8 mouse cellular contexts compared by ENCODE assay signal in the genomic region with DNA sequence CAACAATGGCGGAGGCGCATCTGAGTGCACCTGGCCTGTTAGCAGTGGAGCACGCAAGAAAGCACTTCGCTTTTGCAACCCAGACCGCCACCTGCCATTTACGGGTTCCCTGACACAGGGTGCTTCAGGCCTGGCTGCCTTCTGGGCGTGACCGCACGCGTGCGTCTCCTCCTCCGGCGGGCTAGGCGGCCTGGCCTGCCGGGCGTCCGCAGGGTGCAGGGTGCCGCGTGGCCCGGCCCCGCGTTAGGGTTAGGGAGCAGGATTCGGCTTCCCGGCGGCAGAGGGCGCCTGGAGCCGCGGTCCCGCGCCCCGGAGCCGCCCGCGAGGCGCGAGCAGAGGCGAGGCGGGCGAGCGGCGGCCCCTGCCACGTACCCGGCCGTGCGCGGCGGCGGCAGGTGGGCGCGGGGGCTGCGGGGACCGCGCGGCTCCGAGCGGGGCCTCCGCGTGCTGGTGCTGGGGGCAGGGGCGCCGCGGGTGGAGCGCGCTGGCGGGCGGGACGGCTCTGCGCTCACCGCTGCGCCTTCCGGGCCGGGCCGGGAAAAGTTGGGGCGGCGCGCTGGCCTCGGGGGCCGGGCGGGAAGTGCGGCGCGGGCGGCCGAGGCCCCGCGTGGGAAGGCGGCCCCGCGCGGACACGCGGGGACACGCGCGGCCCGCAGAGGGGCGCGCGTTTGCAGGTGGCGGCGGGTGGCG. TPM values are rescaled to one million over a fixed set of nuclear protein-coding genes. Genes with fewer than 3 reads are reported as not detected.
A peak's percentile ranks its signal among the peaks of the same experiment; 100 is the strongest.
DNase-seq lines count a peak whose midpoint lies in the region; ATAC-seq and TF ChIP-seq lines count a peak whose summit lies in the region.

Gene Smco4 (plus strand): TSS at position 198 of the 690 bp plus-strand sequence.

- WGBS in heart, embryonic 14.5 days: 1% methylated on average over 91 of the region's 101 CpGs
- under 1% methylated on average over 81 of the region's 101 CpGs for WGBS in kidney, postnatal 0 days
- WGBS in liver, postnatal 0 days (ENCODE audit: insufficient replicate concordance): under 1% methylated on average over 42 of the region's 101 CpGs
- WGBS in neural tube, embryonic 14.5 days: under 1% methylated on average over 80 of the region's 101 CpGs

- H3K27ac ChIP-seq in embryonic fibroblast, embryonic 13.5 days (ENCODE audit: insufficient read depth, low read length): no peak within 1 kb of the TSS
- peak within 1 kb of the TSS in 1 of 2 experiments; percentile 37; a peak in 1 of 4 replicates for H3K27ac ChIP-seq in heart, embryonic 14.5 days (replicated peaks in 1 of 2; ENCODE audit: control insufficient read depth in 1 of 2, insufficient read depth in 1 of 2, low read depth in 2 of 2, low read length in 2 of 2)
- peak within 1 kb of the TSS; percentile 88 for H3K27ac ChIP-seq in kidney, postnatal 0 days
- H3K27ac ChIP-seq in liver, postnatal 0 days (ENCODE audit: low read depth): peak within 1 kb of the TSS; percentile 80
- H3K27ac ChIP-seq in neural tube, embryonic 14.5 days (ENCODE audit: low read depth, low read length): peak within 1 kb of the TSS; percentile 34; the same call in 1 of the 2 replicates

- peaks cover 9% of the 10 kb centered on the region for H3K4me1 ChIP-seq in embryonic fibroblast, embryonic 13.5 days (ENCODE audit: control insufficient read depth, insufficient read depth, low read length)
- H3K4me1 ChIP-seq in heart, embryonic 14.5 days (ENCODE audit: control insufficient read depth in 2 of 2, insufficient read depth in 2 of 2, low read length in 2 of 2): peaks cover 9 to 25% of the 10 kb centered on the region in 2 experiments
- H3K4me1 ChIP-seq in kidney, postnatal 0 days (replicated peaks; ENCODE audit: insufficient read depth, low read length): peaks cover 20% of the 10 kb centered on the region
- H3K4me1 ChIP-seq in liver, postnatal 0 days (ENCODE audit: insufficient read depth): peaks cover 14% of the 10 kb centered on the region
- H3K4me1 ChIP-seq in neural tube, embryonic 14.5 days (ENCODE audit: control insufficient read depth, insufficient read depth, low read length): peaks cover 4% of the 10 kb centered on the region; the same call in 1 of the 2 replicates

- peak within 1 kb of the TSS; percentile 79 for H3K4me3 ChIP-seq in embryonic fibroblast, embryonic 13.5 days (ENCODE audit: insufficient read depth, low read length)
- peak within 1 kb of the TSS; percentile 79 to 84 for H3K4me3 ChIP-seq in heart, embryonic 14.5 days (ENCODE audit: control insufficient read depth in 1 of 2, insufficient read depth in 1 of 2, low read depth in 1 of 2, low read length in 2 of 2)
- H3K4me3 ChIP-seq in kidney, postnatal 0 days (replicated peaks; ENCODE audit: low read depth, low read length): peak within 1 kb of the TSS; percentile 82
- peak within 1 kb of the TSS; percentile 68 for H3K4me3 ChIP-seq in liver, postnatal 0 days (ENCODE audit: low read depth, low read length)
- H3K4me3 ChIP-seq in neural tube, embryonic 14.5 days (ENCODE audit: low read depth, low read length): peak within 1 kb of the TSS; percentile 77

- peaks cover 3% of the 10 kb centered on the region; the same call in 1 of the 2 replicates for H3K27me3 ChIP-seq in heart, embryonic 14.5 days (ENCODE audit: control insufficient read depth, insufficient read depth, low read length)
- H3K27me3 ChIP-seq in kidney, postnatal 0 days (ENCODE audit: insufficient read depth, low read length): no peaks in the 10 kb centered on the region
- no peaks in the 10 kb centered on the region for H3K27me3 ChIP-seq in liver, postnatal 0 days (ENCODE audit: insufficient read depth, low read length)
- no peaks in the 10 kb centered on the region for H3K27me3 ChIP-seq in neural tube, embryonic 14.5 days (ENCODE audit: control insufficient read depth, insufficient read depth, low read length)

- H3K36me3 ChIP-seq in heart, embryonic 14.5 days (ENCODE audit: control insufficient read depth, insufficient read depth, low read length): no peaks in the 10 kb centered on the region
- no peaks in the 10 kb centered on the region for H3K36me3 ChIP-seq in kidney, postnatal 0 days (ENCODE audit: insufficient read depth, low read length)
- H3K36me3 ChIP-seq in liver, postnatal 0 days (replicated peaks; ENCODE audit: insufficient read depth, low read length): no peaks in the 10 kb centered on the region
- H3K36me3 ChIP-seq in neural tube, embryonic 14.5 days (ENCODE audit: control insufficient read depth, insufficient read depth, low read length): no peaks in the 10 kb centered on the region

- ATAC-seq in heart, embryonic 14.5 days (ENCODE audit: insufficient number of reproducible peaks, insufficient read depth, low FRiP score, low read depth): peak; percentile 75
- ATAC-seq in kidney, postnatal 0 days (replicated peaks; ENCODE audit: low FRiP score, low read depth): peak; percentile 84
- ATAC-seq in liver, postnatal 0 days: peak; percentile 91
- ATAC-seq in neural tube, embryonic 14.5 days (ENCODE audit: low read depth): peak; percentile 91

- peak within 1 kb of the TSS; percentile 90 for H3K9ac ChIP-seq in heart, embryonic 14.5 days (ENCODE audit: low read length)
- peak within 1 kb of the TSS; percentile 92 for H3K9ac ChIP-seq in kidney, postnatal 0 days (ENCODE audit: low read depth, low read length)
- peak within 1 kb of the TSS; percentile 81 for H3K9ac ChIP-seq in liver, postnatal 0 days (replicated peaks)
- H3K9ac ChIP-seq in neural tube, embryonic 14.5 days (replicated peaks; ENCODE audit: low read depth, low read length): peak within 1 kb of the TSS; percentile 76

- 0 out of 2 replicates have a peak, but pooled peaks have one; percentile 16 for TF ChIP-seq CTCF in embryonic fibroblast, embryonic 13.5 days (IDR thresholded peaks at IDR 0.05; ENCODE audit: borderline replicate concordance, insufficient read depth, low read length)
- peak; percentile 60 for TF ChIP-seq CTCF in kidney, postnatal 0 days (IDR thresholded peaks at IDR 0.05; ENCODE audit: low read depth)
- peak; percentile 60 for TF ChIP-seq CTCF in liver, postnatal 0 days (IDR thresholded peaks at IDR 0.05; ENCODE audit: low read depth)

- DNase-seq in CD4-positive, CD25-positive, alpha-beta regulatory T cell, adult 2 months (ENCODE audit: low read depth, low spot score): peak; percentile 85
- DNase-seq in brain, adult 2 months (ENCODE audit: low read depth, low spot score): peak; percentile 51
- no peak for DNase-seq in kidney, postnatal 0 days (ENCODE audit: low spot score)
- peak; percentile 81 for DNase-seq in liver, postnatal 0 days
- DNase-seq in thymus, adult 18-20 months: peak; percentile 39 to 61

- peak within 1 kb of the TSS; percentile 96 for H3K4me2 ChIP-seq in heart, embryonic 14.5 days (ENCODE audit: low read length)
- peak within 1 kb of the TSS; percentile 82 for H3K4me2 ChIP-seq in kidney, postnatal 0 days (ENCODE audit: low read length)
- H3K4me2 ChIP-seq in liver, postnatal 0 days (ENCODE audit: low read depth, low read length): peak within 1 kb of the TSS; percentile 95
- peak within 1 kb of the TSS; percentile 95 for H3K4me2 ChIP-seq in neural tube, embryonic 14.5 days (ENCODE audit: low read depth, low read length)

- TF ChIP-seq EP300 in liver, postnatal 0 days (IDR thresholded peaks at IDR 0.05; ENCODE audit: low read depth): no peak

- peak; percentile 36; the same call in 1 of the 2 replicates for TF ChIP-seq POLR2A in embryonic fibroblast, embryonic 13.5 days (IDR thresholded peaks at IDR 0.05; ENCODE audit: low read depth, low read length)

- no peaks in the 10 kb centered on the region for H3K9me3 ChIP-seq in heart, embryonic 14.5 days (ENCODE audit: control insufficient read depth, low read length)
- no peaks in the 10 kb centered on the region for H3K9me3 ChIP-seq in kidney, postnatal 0 days (replicated peaks; ENCODE audit: low read length)
- H3K9me3 ChIP-seq in liver, postnatal 0 days (ENCODE audit: low read length): no peaks in the 10 kb centered on the region
- no peaks in the 10 kb centered on the region for H3K9me3 ChIP-seq in neural tube, embryonic 14.5 days (ENCODE audit: control insufficient read depth, low read length)

RNA-seq across cellular contexts. Expression of gene Smco4, which starts in this region (rescaled TPM):
- polyA plus RNA-seq in embryonic fibroblast, embryonic 13.5 days (2011; ENCODE audit: insufficient read length, low read depth, missing spikeins): 16.7 and 19.3 TPM in 2 replicates
- polyA plus RNA-seq in heart, embryonic 14.5 days (2014; fragmentation: Nextera tagmentation; extraction: Ambion mirVana): 2.1 and 2.8 TPM in 2 replicates
- polyA plus RNA-seq in kidney, postnatal 0 days (2015; fragmentation: Nextera tagmentation; extraction: Ambion mirVana): 3.7 and 3.9 TPM in 2 replicates
- 0.96 and 1.3 TPM in 2 replicates for polyA plus RNA-seq in liver, postnatal 0 days (2015; fragmentation: Nextera tagmentation; extraction: Ambion mirVana)
- polyA plus RNA-seq in neural tube, embryonic 14.5 days (2014; fragmentation: Nextera tagmentation; extraction: Ambion mirVana): 1.6 TPM in 2 replicates
